In the genomic region with DNA sequence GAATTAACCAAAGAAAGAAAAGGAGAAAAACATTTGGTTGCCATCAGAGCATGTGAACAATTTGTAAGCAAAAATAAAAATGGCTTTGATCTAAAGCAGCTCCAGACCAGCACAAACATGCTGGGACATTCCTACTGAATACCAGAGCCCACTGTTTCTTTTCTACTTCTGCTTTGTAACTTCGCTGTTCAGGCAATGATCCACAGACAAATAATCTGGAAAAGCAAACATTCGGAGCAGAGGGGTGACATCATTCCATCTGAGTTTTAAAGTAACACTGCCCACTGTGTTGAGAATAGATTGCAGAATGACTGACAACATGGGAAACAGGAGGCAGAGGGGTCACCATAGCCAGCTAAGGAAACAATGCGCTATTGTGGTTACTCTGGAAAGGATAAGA, we compare ENCODE assay signal across 23 mouse cellular contexts. TPM values are rescaled to one million over a fixed set of nuclear protein-coding genes. Genes with fewer than 3 reads are reported as not detected.
DNase-seq lines count a peak whose midpoint lies in the region; ATAC-seq and TF ChIP-seq lines count a peak whose summit lies in the region.
"Had no signal": no experiment of that assay in that cellular context is flagged by ENCODE, and none has a peak within 500 bp of the region (broad histone marks: within the 10 kb centered on the region; RNA-seq: fewer than 3 reads in every experiment).

No protein-coding gene starts in this region.

- TF ChIP-seq POLR2A in myocyte (IDR thresholded peaks at IDR 0.05; ENCODE audit: insufficient read length, low read depth): no peak

- H3K27ac ChIP-seq in embryonic facial prominence, embryonic 11.5 days (replicated peaks; ENCODE audit: low read depth, low read length): no peak overlapping the region
- no peak overlapping the region; the same call in 1 of the 2 replicates for H3K27ac ChIP-seq in embryonic facial prominence, embryonic 10.5 days (replicated peaks)
- H3K27ac ChIP-seq: heart, embryonic 15.5 days; hindbrain, embryonic 12.5 days; liver, embryonic 12.5 days; neural tube, embryonic 15.5 days had no signal

- no peaks in the 10 kb centered on the region for H3K9me3 ChIP-seq in embryonic facial prominence, embryonic 11.5 days (replicated peaks; ENCODE audit: control insufficient read depth, low read length)
- no peaks in the 10 kb centered on the region for H3K9me3 ChIP-seq in embryonic facial prominence, embryonic 10.5 days
- H3K9me3 ChIP-seq: heart, embryonic 15.5 days; hindbrain, embryonic 12.5 days; liver, embryonic 12.5 days; neural tube, embryonic 15.5 days had no signal

- WGBS in embryonic facial prominence, embryonic 11.5 days: 24% methylated on average over 3 of the region's 3 CpGs
- WGBS in embryonic facial prominence, embryonic 10.5 days: 32% methylated on average over 3 of the region's 3 CpGs

- H3K79me2 ChIP-seq in myocyte (ENCODE audit: control insufficient read depth, insufficient read depth): no peaks in the 10 kb centered on the region

- no peak overlapping the region for H3K9ac ChIP-seq in embryonic facial prominence, embryonic 11.5 days (replicated peaks; ENCODE audit: low read length)
- H3K9ac ChIP-seq: heart, embryonic 15.5 days; hindbrain, embryonic 12.5 days; liver, embryonic 12.5 days; neural tube, embryonic 15.5 days had no signal

- H3K36me3 ChIP-seq in embryonic facial prominence, embryonic 11.5 days (replicated peaks; ENCODE audit: control insufficient read depth, insufficient read depth, low read depth, low read length): no peaks in the 10 kb centered on the region
- H3K36me3 ChIP-seq in embryonic facial prominence, embryonic 10.5 days (replicated peaks): no peaks in the 10 kb centered on the region
- H3K36me3 ChIP-seq in myocyte (ENCODE audit: control insufficient read depth, insufficient read depth): no peaks in the 10 kb centered on the region
- H3K36me3 ChIP-seq: heart, embryonic 15.5 days; hindbrain, embryonic 12.5 days; liver, embryonic 12.5 days; neural tube, embryonic 15.5 days had no signal

- no peak overlapping the region for H3ac ChIP-seq in myocyte (ENCODE audit: control insufficient read depth, insufficient read length)

- H3K4me1 ChIP-seq in embryonic facial prominence, embryonic 11.5 days (ENCODE audit: control insufficient read depth, insufficient read depth, low read length): no peaks in the 10 kb centered on the region
- H3K4me1 ChIP-seq in embryonic facial prominence, embryonic 10.5 days: peaks cover 25% of the 10 kb centered on the region
- H3K4me1 ChIP-seq: hindbrain, embryonic 12.5 days; liver, embryonic 12.5 days; neural tube, embryonic 15.5 days had no signal

- H3K4me3 ChIP-seq in embryonic facial prominence, embryonic 11.5 days (ENCODE audit: low read depth, low read length): no peak overlapping the region
- H3K4me3 ChIP-seq in embryonic facial prominence, embryonic 10.5 days: no peak overlapping the region
- H3K4me3 ChIP-seq in myocyte: no peak overlapping the region
- H3K4me3 ChIP-seq: heart, embryonic 15.5 days; hindbrain, embryonic 12.5 days; liver, embryonic 12.5 days; neural tube, embryonic 15.5 days had no signal

- intact Hi-C loops in heart, postnatal 10 days (cut with DNase I): no loop called here

- H3K4me2 ChIP-seq in embryonic facial prominence, embryonic 11.5 days (ENCODE audit: low read depth, low read length): no peak overlapping the region
- H3K4me2 ChIP-seq in myocyte (ENCODE audit: low read depth): peak overlapping the region; percentile 12
- H3K4me2 ChIP-seq: heart, embryonic 15.5 days; hindbrain, embryonic 12.5 days; liver, embryonic 12.5 days; neural tube, embryonic 15.5 days had no signal

- DNase-seq in embryonic facial prominence, embryonic 11.5 days (ENCODE audit: low spot score): peak; percentile 57
- DNase-seq in embryonic facial prominence, embryonic 10.5 days (ENCODE audit: low spot score): no peak
- DNase-seq in heart, postnatal 10 days: peak; percentile 5 to 8
- no peak for DNase-seq in heart, adult 18-20 months
- DNase-seq in retina, postnatal 1 day: peak; percentile 44
- DNase-seq in retina, embryonic 14.5 days (ENCODE audit: low spot score): no peak
- no peak for DNase-seq in layer of hippocampus, adult 9-11 months
- DNase-seq: adrenal gland, adult 2 months; cerebellum, adult 11-12 months; cerebellum, postnatal 25 days; kidney, adult 9 months had no signal

- ATAC-seq in embryonic facial prominence, embryonic 11.5 days (replicated peaks; ENCODE audit: insufficient number of reproducible peaks, low FRiP score, low TSS enrichment, low read depth): no peak
- ATAC-seq: inflammation-experienced regulatory T-cells, adult 6 months; liver, embryonic 12.5 days had no signal

- no peaks in the 10 kb centered on the region for H3K27me3 ChIP-seq in embryonic facial prominence, embryonic 11.5 days (ENCODE audit: control insufficient read depth, insufficient read depth, low read length)
- H3K27me3 ChIP-seq in embryonic facial prominence, embryonic 10.5 days (replicated peaks; ENCODE audit: low read depth, poor library complexity, severe bottlenecking): no peaks in the 10 kb centered on the region; the same call in 1 of the 2 replicates
- no peaks in the 10 kb centered on the region for H3K27me3 ChIP-seq in myocyte (ENCODE audit: control insufficient read depth, insufficient read depth, insufficient read length)
- H3K27me3 ChIP-seq: heart, embryonic 15.5 days; hindbrain, embryonic 12.5 days; liver, embryonic 12.5 days; neural tube, embryonic 15.5 days had no signal

TF ChIP-seq in myocyte, 11 proteins besides CTCF, POLR2A, EP300 and RAD21:
- no peak for TF ChIP-seq MAX (IDR thresholded peaks at IDR 0.05; ENCODE audit: low read depth)
- no peak for TF ChIP-seq REST (IDR thresholded peaks at IDR 0.05; ENCODE audit: insufficient read depth, insufficient read length)
- TF ChIP-seq TCF12 (IDR thresholded peaks at IDR 0.05; ENCODE audit: insufficient read depth, poor library complexity, severe bottlenecking): no peak
- no peak for TF ChIP-seq TCF3 (IDR thresholded peaks at IDR 0.05; ENCODE audit: insufficient read length, low read depth)
- no peak for TF ChIP-seq USF1 (IDR thresholded peaks at IDR 0.05; ENCODE audit: low read depth)

RNA-seq across cellular contexts. Expression of a gene that starts 41.1 kb away (rescaled TPM):
- polyA plus RNA-seq in embryonic facial prominence, embryonic 11.5 days (2014; fragmentation: Nextera tagmentation; extraction: Ambion mirVana): not detected in 2 replicates
- not detected in 2 replicates for polyA plus RNA-seq in embryonic facial prominence, embryonic 10.5 days (2016; fragmentation: Nextera tagmentation; extraction: Ambion mirVana)
- total RNA-seq in heart, postnatal 10 days (2021): not detected
- total RNA-seq in heart, adult 18-20 months (2021): not detected
- polyA plus RNA-seq in myocyte (2012; fragmentation: generic; extraction: Trizol): not detected
- total RNA-seq: adrenal gland, adult 2 months; gastrocnemius, postnatal 4 days; megakaryocyte, adult 5-6 weeks; MEL had no signal
- polyA plus RNA-seq: adrenal gland, adult 2 months; heart, embryonic 15.5 days; hindbrain, embryonic 12.5 days; inflammation-experienced regulatory T-cells, adult 6 months; limb, embryonic 11.5 days; liver, embryonic 12.5 days; lung, embryonic 16.5 days; neural tube, embryonic 15.5 days; small intestine, adult 2 months had no signal

Comparison
In these comparisons a context has a peak if more than half of its experiments do, and no peak if none do; other contexts are left out.
1. DNase-seq: peak in embryonic facial prominence, embryonic 11.5 days (single experiment), heart, postnatal 10 days (2 of 2) and retina, postnatal 1 day (single experiment); none in embryonic facial prominence, embryonic 10.5 days (single experiment), heart, adult 18-20 months (0 of 2), retina, embryonic 14.5 days (single experiment) and layer of hippocampus, adult 9-11 months (single experiment).